Mouse (Mus musculus) granulocyte monocyte progenitor cell, adult 5-6 weeks (primary cell): ENCODE measurements at regions not wholly inside any gene's neighbourhood (a gene's known extent, or its start where the extent isn't known, plus 50 kb on each side); places are given as distances from the start of the nearest gene placed in this dataset.

ENCODE experiments used
- ATAC-seq: replicated peaks from 2 replicates; pipeline ENCODE4 v1.8.0; 2016; ENCODE audit warnings: mild to moderate bottlenecking, moderate TSS enrichment, inconsistent platforms; ENCODE audit not compliant: poor library complexity, severe bottlenecking

GRCm38 (mm10) chr11:113076371-113076770, 294.3 kb downstream of the Sox9 start:
- ATAC-seq: no peak

GRCm38 (mm10) chr11:113080311-113080710, 298.3 kb downstream of the Sox9 start:
- ATAC-seq: no peak

GRCm38 (mm10) chr11:113084442-113084841, 302.4 kb downstream of the Sox9 start:
- no peak for ATAC-seq

GRCm38 (mm10) chr11:113085556-113085955, 303.5 kb downstream of the Sox9 start:
- ATAC-seq: no peak

GRCm38 (mm10) chr11:113087084-113087483, 305.1 kb downstream of the Sox9 start:
- ATAC-seq: no peak

- no peak for ATAC-seq
Measured at GRCm38 (mm10) chr11:113089637-113090351, 307.8 kb downstream of the Sox9 start.

GRCm38 (mm10) chr11:113091901-113092568, 310.0 kb downstream of the Sox9 start:
- ATAC-seq: no peak

- no peak for ATAC-seq
Measured at GRCm38 (mm10) chr11:113093895-113094445, 311.9 kb downstream of the Sox9 start.

- ATAC-seq: no peak
Measured at GRCm38 (mm10) chr11:113095625-113096024, 313.6 kb downstream of the Sox9 start.

GRCm38 (mm10) chr11:113096209-113096608, 314.2 kb downstream of the Sox9 start:
- no peak for ATAC-seq

GRCm38 (mm10) chr11:113098360-113098759, 316.3 kb downstream of the Sox9 start:
- ATAC-seq: no peak

- peak; percentile 50 for ATAC-seq
Measured at GRCm38 (mm10) chr11:113100800-113101199, 318.8 kb downstream of the Sox9 start.

GRCm38 (mm10) chr11:113101534-113101933, 319.5 kb downstream of the Sox9 start:
- peak; percentile 38 for ATAC-seq

- no peak for ATAC-seq
Measured at GRCm38 (mm10) chr11:113103161-113103845, 321.3 kb downstream of the Sox9 start.

GRCm38 (mm10) chr11:113105371-113105770, 323.3 kb downstream of the Sox9 start:
- ATAC-seq: no peak

- ATAC-seq: no peak
Measured at GRCm38 (mm10) chr11:113107205-113107844, 325.3 kb downstream of the Sox9 start.

- ATAC-seq: no peak
Measured at GRCm38 (mm10) chr11:113107966-113108699, 326.1 kb downstream of the Sox9 start.

- ATAC-seq: no peak
Measured at GRCm38 (mm10) chr11:113109096-113109495, 327.1 kb downstream of the Sox9 start.

GRCm38 (mm10) chr11:113113220-113113817, 331.3 kb downstream of the Sox9 start:
- no peak for ATAC-seq
